Mouse (Mus musculus) lung, embryonic 15.5 days (tissue): ENCODE data around the gene Slc5a1. TPM values are rescaled to one million over a fixed set of nuclear protein-coding genes. Genes with fewer than 3 reads are reported as not detected.
A peak's percentile ranks its signal among the peaks of the same experiment; 100 is the strongest.

Experiments used
- ATAC-seq: fragments of 200-750 bp; cut with Nextera tagmentation; 2 replicates; pipeline ENCODE4 v1.8.0; 2017; ENCODE audit warnings: moderate number of reproducible peaks, borderline replicate concordance; ENCODE audit not compliant: low FRiP score, low TSS enrichment; ENCODE audit errors: extremely low read depth
- H3K27ac ChIP-seq: fragments of 300-500 bp; sonication (generic); 2 replicates; pipeline ENCODE4 v1.5.1; 2015; ENCODE audit warnings: moderate library complexity, mild to moderate bottlenecking, inconsistent platforms
- H3K27me3 ChIP-seq: fragments of 300-500 bp; sonication (generic); 2 replicates; pipeline ENCODE4 v1.6.1; 2015; ENCODE audit warnings: inconsistent platforms
- H3K36me3 ChIP-seq: fragments of 300-500 bp; sonication (generic); 2 replicates; pipeline ENCODE4 v1.6.1; 2015; ENCODE audit warnings: inconsistent platforms
- H3K4me1 ChIP-seq: fragments of 300-500 bp; sonication (generic); 2 replicates; pipeline ENCODE4 v1.6.1; 2015; ENCODE audit warnings: inconsistent platforms
- H3K4me2 ChIP-seq: fragments of 300-500 bp; sonication (generic); 2 replicates; pipeline ENCODE4 v1.6.1; 2015; ENCODE audit warnings: inconsistent platforms, mild to moderate bottlenecking, moderate library complexity
- H3K4me3 ChIP-seq: fragments of 300-500 bp; sonication (generic); 2 replicates; pipeline ENCODE4 v1.5.1; 2015; ENCODE audit warnings: mild to moderate bottlenecking, inconsistent platforms
- H3K9ac ChIP-seq: fragments of 300-500 bp; sonication (generic); 2 replicates; pipeline ENCODE4 v1.6.1; 2015; ENCODE audit warnings: inconsistent platforms
- H3K9me3 ChIP-seq: fragments of 300-500 bp; sonication (generic); 2 replicates; pipeline ENCODE4 v1.6.1; 2016; ENCODE audit warnings: inconsistent platforms
- WGBS: fragments of 180-500 bp; shearing (Covaris S2); methylation state at CpG from one replicate; pipeline ENCODE4 v1.1.7; 2015; 5-methylcytosine and 5-hydroxymethylcytosine counted together
- polyA plus RNA-seq: library from polyadenylated mRNA; unstranded; fragments of >200 nt; fragmentation: Nextera tagmentation; extraction: Ambion mirVana; gene quantifications from 2 replicates; pipeline ENCODE4 v1.2.1, GENCODE M21; 2015

Gene Slc5a1
- polyA plus RNA-seq, 1 experiment from 2014 or later: 0.22 TPM

DNA sequence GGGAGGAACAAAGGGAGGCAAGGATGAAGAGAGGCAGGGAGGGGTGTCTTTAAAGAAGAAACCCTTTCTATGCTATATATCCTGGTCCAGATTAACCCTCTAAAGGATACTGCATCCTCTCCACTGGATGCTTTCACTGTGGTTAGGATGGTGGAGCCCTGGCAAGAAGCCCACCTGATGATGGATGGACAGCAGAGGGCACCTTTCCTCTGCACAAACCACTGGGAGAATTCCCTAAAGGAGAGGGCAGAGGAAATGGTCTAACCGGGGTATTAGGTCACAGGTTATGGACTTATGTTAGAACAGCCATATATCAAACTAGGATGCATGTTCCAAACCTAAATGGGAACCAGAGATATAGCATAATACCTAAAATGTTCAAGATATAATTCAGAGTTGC is 96.1 kb downstream of the Slc5a1 start:
- 38% methylated on average over 1 of the region's 1 CpGs for WGBS
- H3K4me2 ChIP-seq: no peak overlapping the region

GRCm38 (mm10) chr5:33201697-33202096 is 97.7 kb downstream of the Slc5a1 start:
- Histone ChIP-seq H3K27me3 (no peaks in the 10 kb centered on the region), H3K27ac (no peak overlapping the region), H3K4me2 (no peak overlapping the region), H3K4me3 (no peak overlapping the region), H3K36me3 (no peaks in the 10 kb centered on the region), H3K4me1 (no peaks in the 10 kb centered on the region), H3K9me3 (no peaks in the 10 kb centered on the region), H3K9ac (no peak overlapping the region)
- 29% methylated on average over 13 of the region's 13 CpGs for WGBS
- ATAC-seq: no peak

More for the DNA sequence above, 96.1 kb downstream of the Slc5a1 start:
- H3K4me3 ChIP-seq: no peak overlapping the region
- no peaks in the 10 kb centered on the region for H3K27me3 ChIP-seq
- no peaks in the 10 kb centered on the region for H3K36me3 ChIP-seq
- H3K4me1 ChIP-seq: peaks cover 3% of the 10 kb centered on the region; the same call in 1 of the 2 replicates
- no peak overlapping the region for H3K27ac ChIP-seq
- H3K9me3 ChIP-seq: no peaks in the 10 kb centered on the region
- H3K9ac ChIP-seq: no peak overlapping the region
- no peak for ATAC-seq

DNA sequence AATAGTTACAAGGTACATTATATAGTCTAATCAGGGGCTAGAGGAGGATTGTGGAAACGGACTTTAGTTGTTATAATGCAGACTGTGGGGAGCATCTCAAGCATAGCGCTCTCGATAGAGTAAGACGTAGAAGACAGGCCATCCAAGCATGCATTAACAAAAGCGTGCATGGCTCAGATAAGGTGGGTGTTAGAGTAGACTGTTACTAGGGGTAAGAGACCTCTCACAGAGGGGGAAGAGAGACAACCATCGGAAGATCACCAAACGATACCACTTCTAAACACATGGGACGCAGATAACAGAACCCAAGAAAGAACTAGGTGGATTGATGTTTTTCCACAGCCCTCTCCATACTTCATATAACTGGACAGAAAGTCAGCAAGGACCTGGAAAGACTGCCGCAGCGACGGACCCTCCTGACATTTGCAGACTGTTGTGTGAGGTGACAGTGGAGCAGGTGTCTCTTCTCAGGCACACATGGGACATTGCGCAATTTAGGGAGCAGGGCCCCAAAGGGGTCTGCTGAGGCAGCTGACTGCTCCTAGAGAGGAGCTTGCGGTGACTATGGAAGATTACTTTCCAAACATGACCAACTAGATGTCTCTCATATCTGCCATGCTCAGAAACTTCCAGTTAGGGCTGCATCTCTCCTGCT is 98.6 kb downstream of the Slc5a1 start:
- 0 out of 2 replicates have a peak, but pooled peaks have one; percentile 36 for ATAC-seq

GRCm38 (mm10) chr5:33203171-33203565 is 99.1 kb downstream of the Slc5a1 start:
- H3K4me3 ChIP-seq: no peak overlapping the region
- no peak overlapping the region for H3K27ac ChIP-seq
- H3K9me3 ChIP-seq: no peaks in the 10 kb centered on the region
- no peak overlapping the region for H3K4me2 ChIP-seq
- ATAC-seq: no peak
- no peaks in the 10 kb centered on the region for H3K4me1 ChIP-seq
- no peak overlapping the region for H3K9ac ChIP-seq
- H3K36me3 ChIP-seq: no peaks in the 10 kb centered on the region
- 67% methylated on average over 6 of the region's 6 CpGs for WGBS
- H3K27me3 ChIP-seq: no peaks in the 10 kb centered on the region

More for the DNA sequence above, 98.6 kb downstream of the Slc5a1 start:
- WGBS: 53% methylated on average over 13 of the region's 13 CpGs
- no peaks in the 10 kb centered on the region for H3K4me1 ChIP-seq
- H3K4me3 ChIP-seq: no peak overlapping the region
- no peaks in the 10 kb centered on the region for H3K36me3 ChIP-seq
- H3K27me3 ChIP-seq: no peaks in the 10 kb centered on the region
- H3K4me2 ChIP-seq: no peak overlapping the region
- H3K9me3 ChIP-seq: no peaks in the 10 kb centered on the region
- no peak overlapping the region for H3K9ac ChIP-seq
- no peak overlapping the region for H3K27ac ChIP-seq

DNA sequence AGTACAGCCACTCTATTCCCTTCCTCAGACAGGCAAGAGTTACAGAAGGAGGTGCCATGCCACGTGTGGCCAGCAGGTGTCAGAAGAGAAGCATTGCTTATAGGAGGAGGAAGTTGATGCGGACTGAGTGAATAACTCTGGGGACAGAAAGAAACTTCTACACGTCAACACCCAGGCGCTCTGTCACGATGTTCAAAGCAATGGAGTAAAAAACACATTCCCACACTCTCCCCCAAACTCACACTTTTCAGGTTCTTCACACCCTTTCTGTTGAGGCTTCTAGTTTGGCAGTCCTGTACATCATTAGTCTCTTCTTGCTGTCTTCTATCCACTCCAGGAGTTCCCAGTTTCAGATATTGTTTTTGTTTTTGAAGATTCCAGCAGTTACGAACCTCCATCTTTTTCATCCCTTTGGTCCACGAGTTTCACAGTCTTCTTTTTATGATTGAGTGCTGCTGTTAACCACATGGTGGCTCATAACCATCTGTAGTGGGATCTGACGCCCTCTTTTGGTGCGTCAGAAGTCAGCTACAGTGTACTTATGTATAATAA is 99.7 kb downstream of the Slc5a1 start:
- ATAC-seq: peak; percentile 85; the same call in 1 of the 2 replicates
- WGBS: 9% methylated on average over 9 of the region's 9 CpGs
- H3K36me3 ChIP-seq: no peaks in the 10 kb centered on the region
- H3K27ac ChIP-seq: no peak overlapping the region
- no peaks in the 10 kb centered on the region for H3K4me1 ChIP-seq
- no peaks in the 10 kb centered on the region for H3K27me3 ChIP-seq
- H3K4me2 ChIP-seq: peak overlapping the region; percentile 34
- H3K4me3 ChIP-seq: no peak overlapping the region
- H3K9me3 ChIP-seq: no peaks in the 10 kb centered on the region
- no peak overlapping the region for H3K9ac ChIP-seq

GRCm38 (mm10) chr5:33204284-33204683 is 100.3 kb downstream of the Slc5a1 start:
- no peaks in the 10 kb centered on the region for H3K36me3 ChIP-seq
- no peaks in the 10 kb centered on the region for H3K9me3 ChIP-seq
- H3K27ac ChIP-seq: no peak overlapping the region
- no peak for ATAC-seq
- no peak overlapping the region; the same call in 1 of the 2 replicates for H3K4me2 ChIP-seq
- H3K27me3 ChIP-seq: no peaks in the 10 kb centered on the region
- no peak overlapping the region for H3K4me3 ChIP-seq
- no peak overlapping the region for H3K9ac ChIP-seq
- no peaks in the 10 kb centered on the region for H3K4me1 ChIP-seq
- 70% methylated on average over 7 of the region's 7 CpGs for WGBS

DNA sequence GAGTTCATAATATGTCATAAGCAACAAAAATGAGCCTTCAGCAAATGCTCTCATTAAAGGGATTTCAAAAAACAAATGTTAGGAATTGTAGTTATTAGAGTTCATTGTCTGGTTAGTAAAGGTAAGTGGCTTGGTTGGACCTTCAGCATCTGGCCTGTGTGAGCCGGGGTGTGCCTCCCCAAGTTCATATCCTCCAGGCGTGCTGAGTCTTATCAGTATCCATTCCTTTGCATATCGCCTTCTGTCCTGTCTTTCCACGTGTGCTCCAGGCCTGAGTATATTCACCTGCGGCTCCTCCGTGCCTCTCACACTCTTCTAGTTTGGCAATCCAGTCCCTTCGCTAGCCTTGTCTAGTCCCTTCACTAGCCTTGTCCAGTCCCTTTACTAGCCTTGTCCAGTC is 102.3 kb downstream of the Slc5a1 start:
- Histone ChIP-seq H3K27me3 (no peaks in the 10 kb centered on the region), H3K9ac (no peak overlapping the region), H3K4me2 (no peak overlapping the region), H3K4me1 (no peaks in the 10 kb centered on the region), H3K36me3 (no peaks in the 10 kb centered on the region), H3K27ac (no peak overlapping the region), H3K9me3 (no peaks in the 10 kb centered on the region), H3K4me3 (no peak overlapping the region)
- WGBS: 79% methylated on average over 7 of the region's 7 CpGs
- ATAC-seq: no peak

DNA sequence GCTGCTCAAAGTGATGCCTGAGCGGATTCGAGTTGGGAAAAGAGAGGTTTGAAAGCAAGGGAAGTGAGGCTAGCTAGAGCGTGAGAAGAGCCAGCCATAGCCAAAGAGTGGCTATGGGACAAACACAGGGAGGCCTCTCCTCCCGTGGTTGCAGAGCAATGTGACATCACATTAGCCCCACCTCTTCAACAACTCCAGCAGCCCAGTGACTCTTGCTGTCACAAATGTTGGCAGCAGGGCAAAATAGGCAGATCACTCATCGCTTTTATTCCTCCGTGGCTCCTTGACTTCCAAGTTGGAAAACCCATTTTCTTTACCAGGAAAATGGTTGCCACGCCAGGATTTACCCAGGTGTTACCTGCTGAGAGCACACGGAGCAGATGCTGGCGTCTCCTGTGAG is 103.1 kb downstream of the Slc5a1 start:
- H3K27ac ChIP-seq: no peak overlapping the region
- no peak overlapping the region for H3K4me2 ChIP-seq
- no peaks in the 10 kb centered on the region for H3K4me1 ChIP-seq
- WGBS: 41% methylated on average over 9 of the region's 9 CpGs
- 0 out of 2 replicates have a peak overlapping the region, but pooled peaks have one; percentile 9 for H3K9ac ChIP-seq
- ATAC-seq: no peak
- H3K4me3 ChIP-seq: no peak overlapping the region
- H3K36me3 ChIP-seq: no peaks in the 10 kb centered on the region
- H3K27me3 ChIP-seq: no peaks in the 10 kb centered on the region
- H3K9me3 ChIP-seq: no peaks in the 10 kb centered on the region

DNA sequence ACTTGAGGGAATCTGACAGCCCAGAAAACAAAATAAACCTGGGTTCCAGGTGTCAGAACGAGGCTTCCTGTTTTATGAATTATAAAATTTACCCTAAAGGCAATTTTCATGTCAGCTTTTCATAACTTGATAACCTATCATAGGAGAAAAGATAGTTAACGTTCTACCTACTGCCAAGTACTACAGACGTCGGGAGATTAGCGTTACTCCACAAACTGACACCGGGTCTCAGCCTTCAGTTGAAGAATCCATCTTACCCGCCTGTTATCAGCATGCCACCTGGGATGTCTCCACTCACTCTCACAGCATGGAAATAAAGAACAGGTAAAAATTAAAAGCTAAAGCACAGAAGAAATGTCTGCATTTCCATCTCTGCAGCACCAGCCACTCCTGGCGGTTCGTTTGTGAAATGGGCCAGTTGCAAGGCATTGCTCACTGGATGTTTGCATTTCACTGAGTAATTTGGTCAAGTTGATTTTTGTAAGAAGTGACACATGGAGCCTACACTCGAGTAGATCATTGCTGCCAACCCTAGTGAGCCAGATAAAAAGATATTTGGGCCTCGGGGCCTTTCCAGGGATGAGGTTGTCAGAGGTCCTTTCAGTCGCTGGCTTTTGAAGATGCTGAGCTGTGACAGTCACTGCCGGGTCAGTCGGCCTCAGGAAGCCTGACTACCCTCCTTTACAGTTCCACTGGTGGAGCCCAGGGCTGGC is 104.7 kb downstream of the Slc5a1 start:
- Histone ChIP-seq H3K4me2 (no peak overlapping the region), H3K27me3 (no peaks in the 10 kb centered on the region), H3K27ac (no peak overlapping the region), H3K4me3 (no peak overlapping the region), H3K4me1 (no peaks in the 10 kb centered on the region), H3K36me3 (no peaks in the 10 kb centered on the region), H3K9me3 (no peaks in the 10 kb centered on the region), H3K9ac (no peak overlapping the region)
- ATAC-seq: no peak
- WGBS: 46% methylated on average over 14 of the region's 14 CpGs

- Histone ChIP-seq H3K4me2 (no peak overlapping the region), H3K9me3 (no peaks in the 10 kb centered on the region), H3K27ac (no peak overlapping the region), H3K4me3 (no peak overlapping the region), H3K4me1 (no peaks in the 10 kb centered on the region), H3K9ac (no peak overlapping the region), H3K27me3 (no peaks in the 10 kb centered on the region), H3K36me3 (no peaks in the 10 kb centered on the region)
- ATAC-seq: no peak
- 84% methylated on average over 3 of the region's 3 CpGs for WGBS
Measured at GRCm38 (mm10) chr5:33210515-33210914, 106.5 kb downstream of the Slc5a1 start.

DNA sequence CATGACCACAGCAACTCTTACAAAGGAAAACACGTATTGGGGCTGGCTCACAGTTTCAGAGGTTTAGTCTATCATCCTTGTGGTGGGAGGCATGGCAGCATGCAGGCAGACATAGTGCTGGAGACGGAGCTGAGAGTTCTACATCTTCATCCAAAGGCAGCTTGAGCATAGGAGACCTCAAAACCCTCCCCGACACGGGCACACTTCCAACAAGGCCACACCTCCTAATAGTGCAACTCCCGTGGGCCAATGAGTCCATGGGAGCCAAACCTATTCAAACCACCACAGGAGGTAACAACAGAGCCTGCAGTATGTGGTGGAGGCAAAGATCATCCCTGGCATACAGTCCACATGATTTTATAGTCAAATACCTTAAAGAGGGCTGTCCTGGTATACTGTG is 107.2 kb downstream of the Slc5a1 start:
- H3K4me1 ChIP-seq: peaks cover 1% of the 10 kb centered on the region; the same call in 1 of the 2 replicates
- WGBS: 71% methylated on average over 5 of the region's 5 CpGs
- H3K9ac ChIP-seq: no peak overlapping the region
- no peaks in the 10 kb centered on the region for H3K9me3 ChIP-seq
- H3K4me2 ChIP-seq: no peak overlapping the region
- ATAC-seq: no peak
- no peak overlapping the region for H3K27ac ChIP-seq
- H3K27me3 ChIP-seq: no peaks in the 10 kb centered on the region
- no peaks in the 10 kb centered on the region for H3K36me3 ChIP-seq
- H3K4me3 ChIP-seq: no peak overlapping the region
